10 mouse cellular contexts compared by ENCODE assay signal in genomic region chr5:96802185-96802584, GRCm38 (mm10). TPM values are rescaled to one million over a fixed set of nuclear protein-coding genes. Genes with fewer than 3 reads are reported as not detected.
DNase-seq lines count a peak whose midpoint lies in the region; ATAC-seq and TF ChIP-seq lines count a peak whose summit lies in the region.
"Had no signal": no experiment of that assay in that cellular context is flagged by ENCODE, and none has a peak within 500 bp of the region (broad histone marks: within the 10 kb centered on the region; RNA-seq: fewer than 3 reads in every experiment).

No protein-coding gene starts in this region.

- DNase-seq in 3134 (ENCODE audit: extremely low read depth, insufficient read length, low spot score) = peak; percentile 48
- DNase-seq in ES-E14 (ENCODE audit: low read depth, low spot score) = peak; percentile 26
- peak; percentile 25 to 42 for DNase-seq in heart, adult 9 months (ENCODE audit: low spot score in 2 of 2)
- DNase-seq in adrenal gland, postnatal 25 days = no peak
- DNase-seq in layer of hippocampus, adult 11-12 months (ENCODE audit: low spot score) = no peak
- no peak for DNase-seq in ovary, adult 18-20 months (ENCODE audit: low spot score)

- H3K4me2 ChIP-seq in limb, embryonic 15.5 days = no peak overlapping the region
- H3K4me2 ChIP-seq: embryonic facial prominence, embryonic 12.5 days; liver, embryonic 15.5 days had no signal

- no peak overlapping the region for H3K27ac ChIP-seq in ES-E14 (ENCODE audit: insufficient read depth, low read depth, low read length, poor library complexity, severe bottlenecking)
- 0 out of 2 replicates have a peak overlapping the region, but pooled peaks have one; percentile 47 for H3K27ac ChIP-seq in limb, embryonic 15.5 days
- H3K27ac ChIP-seq: embryonic facial prominence, embryonic 12.5 days; liver, embryonic 15.5 days had no signal

- no peak overlapping the region for H3K4me3 ChIP-seq in ES-E14 (ENCODE audit: insufficient read depth in 1 of 2, low read depth in 1 of 2, low read length in 2 of 2, poor library complexity in 1 of 2, severe bottlenecking in 1 of 2)
- no peak overlapping the region for H3K4me3 ChIP-seq in limb, embryonic 15.5 days
- H3K4me3 ChIP-seq: embryonic facial prominence, embryonic 12.5 days; liver, embryonic 15.5 days had no signal

- H3K36me3 ChIP-seq in ES-E14 (ENCODE audit: control insufficient read depth, insufficient read depth, low read length, poor library complexity, severe bottlenecking) = no peaks in the 10 kb centered on the region
- no peaks in the 10 kb centered on the region for H3K36me3 ChIP-seq in limb, embryonic 15.5 days
- H3K36me3 ChIP-seq: embryonic facial prominence, embryonic 12.5 days; liver, embryonic 15.5 days had no signal

- H3K27me3 ChIP-seq in limb, embryonic 15.5 days = no peaks in the 10 kb centered on the region
- H3K27me3 ChIP-seq: embryonic facial prominence, embryonic 12.5 days; liver, embryonic 15.5 days had no signal

- H3K4me1 ChIP-seq in ES-E14 (ENCODE audit: control insufficient read depth in 2 of 2, insufficient read depth in 2 of 2, low read length in 2 of 2, poor library complexity in 1 of 2) = no peaks in the 10 kb centered on the region
- H3K4me1 ChIP-seq in limb, embryonic 15.5 days = peaks cover 17% of the 10 kb centered on the region

- in situ Hi-C loops in ES-E14 (cut with MboI; ENCODE audit: low sequenced_read_pairs in 2 of 2, unreplicated experiment in 2 of 2) = no loop called here

- WGBS in limb, embryonic 15.5 days = 9% methylated on average over 7 of the region's 7 CpGs

- no peak overlapping the region for H3K9ac ChIP-seq in ES-E14 (ENCODE audit: insufficient read depth, low read depth, low read length, poor library complexity, severe bottlenecking)
- H3K9ac ChIP-seq in limb, embryonic 15.5 days = no peak overlapping the region
- H3K9ac ChIP-seq: embryonic facial prominence, embryonic 12.5 days; liver, embryonic 15.5 days had no signal

- ATAC-seq in limb, embryonic 15.5 days (ENCODE audit: insufficient number of reproducible peaks, low FRiP score, low TSS enrichment, low read depth) = no peak
- ATAC-seq: activated CD4-positive, CD25-positive, alpha-beta regulatory T cell, adult 4 months had no signal

- H3K9me3 ChIP-seq in ES-E14 (ENCODE audit: control insufficient read depth, insufficient read depth, low read depth, low read length) = no peaks in the 10 kb centered on the region
- no peaks in the 10 kb centered on the region for H3K9me3 ChIP-seq in limb, embryonic 15.5 days
- H3K9me3 ChIP-seq: embryonic facial prominence, embryonic 12.5 days; liver, embryonic 15.5 days had no signal

TF ChIP-seq in ES-E14, 5 proteins besides CTCF, POLR2A, EP300 and RAD21:
- TF ChIP-seq ZC3H11A (IDR thresholded peaks at IDR 0.05; ENCODE audit: borderline replicate concordance, low read depth, low read length) (no peak), ZNF384 (IDR thresholded peaks at IDR 0.05; ENCODE audit: low read depth, low read length) (0 out of 2 replicates have a peak, but pooled peaks have one; percentile 23), HCFC1 (IDR thresholded peaks at IDR 0.05; ENCODE audit: borderline replicate concordance, insufficient read depth, low read length) (no peak), MAFK (IDR thresholded peaks at IDR 0.05; ENCODE audit: insufficient read depth, low read depth, low read length) (no peak), CHD2 (IDR thresholded peaks at IDR 0.05; ENCODE audit: low read depth, low read length) (no peak)

RNA-seq across cellular contexts. Expression of gene Anxa3, which starts 9.0 kb away (rescaled TPM):
- 43.3 and 68.3 TPM in 2 replicates for total RNA-seq in ES-E14 (2012; rRNA removed)
- 54.8 and 55.0 TPM in 2 replicates for polyA plus RNA-seq in limb, embryonic 15.5 days (2015; fragmentation: Nextera tagmentation; extraction: Ambion mirVana)
- 16.9 and 19.8 TPM in 2 replicates for total RNA-seq in adrenal gland, postnatal 25 days (2021)

Comparison
In these comparisons a context has a peak if more than half of its experiments do, and no peak if none do; other contexts are left out.
1. DNase-seq: peak in 3134 (single experiment), ES-E14 (single experiment) and heart, adult 9 months (2 of 2); none in adrenal gland, postnatal 25 days (single experiment), layer of hippocampus, adult 11-12 months (single experiment) and ovary, adult 18-20 months (single experiment).